Mouse (Mus musculus) mouse trophoblast stem cell (cell line): Measurements from ENCODE around the gene Phf2.

ENCODE experiments used
- in situ Hi-C, 2 experiments: fragments of 300-500 bp; cut with MseI, MboI; formaldehyde crosslinking; loops; 2 replicates in 1 of 2; 3 replicates in 1 of 2; pipeline ENCODE4 v1.15.1; 2025

Phf2 gene

GRCm38 (mm10) chr13:48870771-48871731 is at the start of gene Phf2:
TSS of gene Phf2 (minus strand) at chr13:48871119.
- in situ Hi-C loops = no loop called here

- in situ Hi-C loops = no loop called here
These were observed 49.0 kb upstream of the Phf2 start for GRCm38 (mm10) chr13:48919756-48920415.

- in situ Hi-C loops = no loop called here
These were observed 46.2 kb upstream of the Phf2 start for GRCm38 (mm10) chr13:48917113-48917599.

- in situ Hi-C loops = no loop called here
These were observed 42.8 kb upstream of the Phf2 start for GRCm38 (mm10) chr13:48913680-48914079.

GRCm38 (mm10) chr13:48913141-48913540 is 42.2 kb upstream of the Phf2 start:
- in situ Hi-C loops = no loop called here

GRCm38 (mm10) chr13:48911426-48911825 is 40.5 kb upstream of the Phf2 start:
- in situ Hi-C loops = no loop called here

GRCm38 (mm10) chr13:48905458-48905857 is 34.5 kb upstream of the Phf2 start:
- in situ Hi-C loops = no loop called here

GRCm38 (mm10) chr13:48895376-48895775 is 24.5 kb upstream of the Phf2 start:
- in situ Hi-C loops = no loop called here

GRCm38 (mm10) chr13:48890260-48890960 is 19.5 kb upstream of the Phf2 start:
- in situ Hi-C loops = no loop called here

GRCm38 (mm10) chr13:48878534-48878933 is 7.6 kb upstream of the Phf2 start:
- in situ Hi-C loops = no loop called here

GRCm38 (mm10) chr13:48877805-48878204 is 6.9 kb upstream of the Phf2 start:
- in situ Hi-C loops = no loop called here

- in situ Hi-C loops = no loop called here
These were observed 1.8 kb upstream of the Phf2 start for GRCm38 (mm10) chr13:48872726-48873125.

GRCm38 (mm10) chr13:48871887-48872606 is 1.1 kb upstream of the Phf2 start:
- in situ Hi-C loops = no loop called here

GRCm38 (mm10) chr13:48869950-48870770 is 759 bp downstream of the Phf2 start:
- in situ Hi-C loops = no loop called here

- in situ Hi-C loops = no loop called here
These were observed 1.3 kb downstream of the Phf2 start for GRCm38 (mm10) chr13:48869600-48869949.

- in situ Hi-C loops = no loop called here
These were observed 1.8 kb downstream of the Phf2 start for GRCm38 (mm10) chr13:48869088-48869487.

GRCm38 (mm10) chr13:48864673-48865356 is 6.1 kb downstream of the Phf2 start:
- in situ Hi-C loops = no loop called here

- in situ Hi-C loops = no loop called here
These were observed 7.4 kb downstream of the Phf2 start for GRCm38 (mm10) chr13:48863556-48863955.

GRCm38 (mm10) chr13:48861913-48862312 is 9.0 kb downstream of the Phf2 start:
- in situ Hi-C loops = no loop called here

GRCm38 (mm10) chr13:48858779-48859178 is 12.1 kb downstream of the Phf2 start:
- in situ Hi-C loops = no loop called here
